26 mouse cellular contexts compared by ENCODE assay signal in the genomic region with DNA sequence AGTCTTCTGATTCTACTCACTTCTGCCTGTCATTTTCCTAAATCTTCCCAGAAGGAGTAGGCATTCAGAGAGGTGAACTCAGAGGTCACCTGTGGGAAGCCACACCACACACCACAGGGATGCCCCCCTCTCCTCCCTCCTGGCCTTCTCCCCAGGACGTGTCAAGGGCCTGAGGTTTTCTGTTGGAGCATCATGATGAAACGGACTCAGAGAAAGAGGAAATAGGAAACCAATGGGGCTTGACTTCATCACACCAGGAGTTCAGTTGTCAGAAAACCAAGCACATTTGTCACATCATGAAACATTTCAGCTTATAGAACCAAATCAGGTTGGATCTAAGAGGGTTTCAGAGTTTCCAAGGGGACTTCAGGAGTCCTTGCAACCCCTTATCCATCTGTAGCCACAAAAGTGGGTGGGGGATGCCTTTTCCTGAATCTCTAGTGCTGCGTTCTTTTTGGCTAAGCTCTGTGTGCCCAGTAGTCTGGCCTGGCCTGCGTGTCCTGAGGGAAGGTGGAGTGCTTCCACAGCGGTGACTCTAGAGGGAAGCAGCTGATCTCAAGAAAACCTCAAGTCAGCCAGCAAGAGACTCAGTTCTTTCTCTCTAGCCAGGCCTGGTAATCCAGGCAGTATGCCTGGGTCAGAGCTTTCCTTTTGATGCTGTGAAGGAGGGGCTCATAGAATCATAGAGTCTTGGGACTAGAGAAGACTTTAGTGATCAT.
"Had no signal": no experiment of that assay in that cellular context is flagged by ENCODE, and none has a peak within 500 bp of the region (broad histone marks: within the 10 kb centered on the region; RNA-seq: fewer than 3 reads in every experiment).

No protein-coding gene starts in this region.

- DNase-seq: gastrocnemius, adult 2 months; gastrocnemius, postnatal 10 days; gastrocnemius, postnatal 25 days; heart, adult 11 months; heart, adult 2 months; heart, postnatal 14 days; heart, postnatal 36 days; kidney, adult 18-20 months; kidney, adult 8-10 months; kidney, postnatal 10 days; kidney, postnatal 25 days; layer of hippocampus, adult 9-11 months; layer of hippocampus, postnatal 36 days; left cerebral cortex, postnatal 4 days had no signal

- H3K9me3 ChIP-seq: heart, embryonic 13.5 days; heart, embryonic 15.5 days; hindbrain, embryonic 10.5 days; hindbrain, embryonic 12.5 days; hindbrain, embryonic 15.5 days; limb, embryonic 13.5 days; limb, embryonic 15.5 days; liver, embryonic 12.5 days had no signal

- H3K4me3 ChIP-seq: gastrocnemius, adult 2 months; heart, adult 2 months; heart, embryonic 13.5 days; heart, embryonic 15.5 days; hindbrain, embryonic 10.5 days; hindbrain, embryonic 12.5 days; hindbrain, embryonic 15.5 days; limb, embryonic 13.5 days; limb, embryonic 15.5 days; liver, embryonic 12.5 days had no signal

- H3K27me3 ChIP-seq: heart, embryonic 13.5 days; heart, embryonic 15.5 days; hindbrain, embryonic 12.5 days; hindbrain, embryonic 15.5 days; limb, embryonic 13.5 days; limb, embryonic 15.5 days; liver, embryonic 12.5 days had no signal

- H3K4me1 ChIP-seq: heart, embryonic 13.5 days; heart, embryonic 15.5 days; hindbrain, embryonic 10.5 days; hindbrain, embryonic 12.5 days; hindbrain, embryonic 15.5 days; limb, embryonic 13.5 days; limb, embryonic 15.5 days; liver, embryonic 12.5 days had no signal

- H3K4me2 ChIP-seq: heart, embryonic 11.5 days; heart, embryonic 13.5 days; heart, embryonic 15.5 days; hindbrain, embryonic 12.5 days; hindbrain, embryonic 15.5 days; limb, embryonic 13.5 days; limb, embryonic 15.5 days; liver, embryonic 12.5 days had no signal

- ATAC-seq: hindbrain, postnatal 0 days; intestine, embryonic 16.5 days; liver, embryonic 12.5 days had no signal

- H3K27ac ChIP-seq: gastrocnemius, adult 2 months; heart, adult 2 months; heart, embryonic 13.5 days; heart, embryonic 15.5 days; hindbrain, embryonic 10.5 days; hindbrain, embryonic 12.5 days; hindbrain, embryonic 15.5 days; hindbrain, postnatal 0 days; limb, embryonic 13.5 days; limb, embryonic 15.5 days; liver, embryonic 12.5 days; liver, embryonic 14.5 days had no signal

- H3K36me3 ChIP-seq: heart, embryonic 13.5 days; heart, embryonic 15.5 days; hindbrain, embryonic 10.5 days; hindbrain, embryonic 12.5 days; hindbrain, embryonic 15.5 days; limb, embryonic 13.5 days; limb, embryonic 15.5 days; liver, embryonic 12.5 days had no signal

- H3K9ac ChIP-seq: heart, embryonic 13.5 days; heart, embryonic 15.5 days; hindbrain, embryonic 12.5 days; hindbrain, embryonic 15.5 days; limb, embryonic 13.5 days; limb, embryonic 15.5 days; liver, embryonic 12.5 days; liver, embryonic 14.5 days had no signal
